Mouse (Mus musculus) neural tube, embryonic 15.5 days (tissue): ENCODE data around the gene Atpaf2. TPM values are rescaled to one million over a fixed set of nuclear protein-coding genes. Genes with fewer than 3 reads are reported as not detected.
A peak's percentile ranks its signal among the peaks of the same experiment; 100 is the strongest.

Source experiments
- ATAC-seq: fragments of 200-750 bp; cut with Nextera tagmentation; 2 replicates; pipeline ENCODE4 v1.8.0; 2017; ENCODE audit warnings: mild to moderate bottlenecking, moderate TSS enrichment, moderate library complexity; ENCODE audit not compliant: low FRiP score
- H3K27ac ChIP-seq: fragments of 300-500 bp; sonication (generic); replicated peaks from 2 replicates; pipeline ENCODE4 v1.5.1; 2015; ENCODE audit warnings: mild to moderate bottlenecking, inconsistent platforms
- H3K27me3 ChIP-seq: fragments of 300-500 bp; sonication (generic); replicated peaks from 2 replicates; pipeline ENCODE4 v1.6.1; 2015; ENCODE audit warnings: inconsistent platforms
- H3K36me3 ChIP-seq: fragments of 300-500 bp; sonication (generic); 2 replicates; pipeline ENCODE4 v1.6.1; 2015; ENCODE audit warnings: inconsistent platforms
- H3K4me1 ChIP-seq: fragments of 300-500 bp; sonication (generic); 2 replicates; pipeline ENCODE4 v1.6.1; 2015; ENCODE audit warnings: inconsistent platforms
- H3K4me2 ChIP-seq: fragments of 300-500 bp; sonication (generic); 2 replicates; pipeline ENCODE4 v1.6.1; 2015; ENCODE audit warnings: inconsistent platforms, mild to moderate bottlenecking, moderate library complexity
- H3K4me3 ChIP-seq: fragments of 300-500 bp; sonication (generic); replicated peaks from 2 replicates; pipeline ENCODE4 v1.5.1; 2015; ENCODE audit warnings: mild to moderate bottlenecking, inconsistent platforms
- H3K9ac ChIP-seq: fragments of 300-500 bp; sonication (generic); replicated peaks from 2 replicates; pipeline ENCODE4 v1.6.1; 2015; ENCODE audit warnings: mild to moderate bottlenecking, inconsistent platforms
- H3K9me3 ChIP-seq: fragments of 300-500 bp; sonication (generic); replicated peaks from 2 replicates; pipeline ENCODE4 v1.6.1; 2016; ENCODE audit warnings: inconsistent platforms
- WGBS: fragments of 180-500 bp; shearing (Covaris S2); methylation state at CpG from one replicate; pipeline ENCODE4 v1.1.7; 2015; ENCODE audit warnings: mixed read lengths; 5-methylcytosine and 5-hydroxymethylcytosine counted together
- polyA plus RNA-seq: library from polyadenylated mRNA; unstranded; fragments of >200 nt; fragmentation: Nextera tagmentation; extraction: Ambion mirVana; gene quantifications from 2 replicates; pipeline ENCODE4 v1.2.1, GENCODE M21; 2015

Atpaf2 gene
- polyA plus RNA-seq, 1 experiment from 2014 or later, result 45.7 TPM

DNA sequence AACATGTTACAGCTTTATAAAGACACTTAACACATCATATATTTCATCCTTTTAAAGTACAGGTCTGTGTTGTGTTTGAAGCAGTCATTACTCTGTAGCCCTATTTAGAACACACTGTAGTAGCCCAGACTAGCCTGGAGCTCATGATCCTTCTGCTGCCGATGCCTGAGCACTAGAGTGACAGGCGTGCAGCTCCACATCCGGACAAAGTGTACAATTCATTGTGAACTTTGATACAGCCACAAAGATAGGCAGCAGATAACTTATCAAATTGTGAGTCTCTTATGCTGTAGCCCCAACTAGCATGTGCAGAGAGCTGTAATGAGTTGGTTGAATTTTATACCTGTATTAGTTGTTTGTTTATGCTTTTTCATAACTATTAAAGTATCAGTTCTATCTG, 9.4 kb upstream of the Atpaf2 start:
- Histone ChIP-seq H3K36me3 (peaks cover 52% of the 10 kb centered on the region), H3K27me3 (no peaks in the 10 kb centered on the region), H3K9me3 (no peaks in the 10 kb centered on the region), H3K9ac (no peak overlapping the region), H3K4me1 (no peaks in the 10 kb centered on the region), H3K4me2 (no peak overlapping the region), H3K27ac (no peak overlapping the region), H3K4me3 (no peak overlapping the region)
- no peak for ATAC-seq
- 96% methylated on average over 3 of the region's 3 CpGs for WGBS

DNA sequence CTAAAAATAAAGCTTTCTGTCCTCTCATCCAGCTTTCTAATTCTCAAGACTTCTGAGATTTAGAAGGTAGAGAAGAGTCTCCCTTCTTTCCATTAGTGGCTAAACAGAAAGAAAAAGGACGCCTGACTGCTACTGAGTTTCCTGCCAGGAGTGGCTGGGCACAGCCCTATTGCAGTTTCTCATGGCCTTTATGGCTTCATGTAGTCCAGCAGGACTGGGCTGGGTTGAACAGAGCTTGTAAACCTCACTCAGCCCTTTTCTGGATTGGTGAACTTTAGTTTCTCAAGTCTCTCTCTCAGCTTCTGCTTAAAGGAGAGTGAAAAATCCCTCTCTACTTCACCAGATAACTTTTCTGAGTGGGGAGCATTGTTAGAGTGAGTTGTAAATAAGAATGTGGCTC, 8.2 kb upstream of the Atpaf2 start:
- no peaks in the 10 kb centered on the region for H3K4me1 ChIP-seq
- no peaks in the 10 kb centered on the region for H3K27me3 ChIP-seq
- no peak overlapping the region for H3K27ac ChIP-seq
- ATAC-seq, result no peak
- no peak overlapping the region for H3K4me3 ChIP-seq
- no peaks in the 10 kb centered on the region for H3K9me3 ChIP-seq
- H3K9ac ChIP-seq, result no peak overlapping the region
- H3K36me3 ChIP-seq, result peaks cover 41% of the 10 kb centered on the region
- WGBS, result 92% methylated on average over 1 of the region's 1 CpGs
- H3K4me2 ChIP-seq, result no peak overlapping the region

DNA sequence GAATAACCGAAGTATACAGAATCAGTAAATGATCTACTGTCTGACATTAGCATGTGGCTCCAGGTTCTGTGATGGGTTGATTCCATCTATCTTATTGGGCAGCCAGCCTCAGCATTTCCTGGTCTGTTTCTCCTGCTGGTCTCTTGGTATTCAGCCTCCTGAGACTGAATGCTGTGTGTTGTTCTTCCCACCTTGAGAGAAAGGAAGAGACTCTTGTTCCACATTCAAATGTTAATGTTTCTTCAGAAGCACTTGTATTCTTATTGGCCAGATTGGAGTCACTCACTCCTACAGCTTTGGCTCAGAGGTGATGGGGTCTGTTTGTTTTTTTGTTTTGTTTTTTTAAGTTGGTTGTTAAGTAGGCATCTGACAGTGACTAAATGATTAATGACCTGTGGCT, 4.7 kb upstream of the Atpaf2 start:
- H3K9me3 ChIP-seq, result no peaks in the 10 kb centered on the region
- H3K9ac ChIP-seq, result no peak overlapping the region
- H3K36me3 ChIP-seq, result peaks cover 25% of the 10 kb centered on the region
- no peak overlapping the region for H3K4me2 ChIP-seq
- no peak overlapping the region for H3K4me3 ChIP-seq
- 47% methylated on average over 1 of the region's 1 CpGs for WGBS
- no peaks in the 10 kb centered on the region for H3K27me3 ChIP-seq
- no peak for ATAC-seq
- peaks cover 17% of the 10 kb centered on the region for H3K4me1 ChIP-seq
- H3K27ac ChIP-seq, result no peak overlapping the region

DNA sequence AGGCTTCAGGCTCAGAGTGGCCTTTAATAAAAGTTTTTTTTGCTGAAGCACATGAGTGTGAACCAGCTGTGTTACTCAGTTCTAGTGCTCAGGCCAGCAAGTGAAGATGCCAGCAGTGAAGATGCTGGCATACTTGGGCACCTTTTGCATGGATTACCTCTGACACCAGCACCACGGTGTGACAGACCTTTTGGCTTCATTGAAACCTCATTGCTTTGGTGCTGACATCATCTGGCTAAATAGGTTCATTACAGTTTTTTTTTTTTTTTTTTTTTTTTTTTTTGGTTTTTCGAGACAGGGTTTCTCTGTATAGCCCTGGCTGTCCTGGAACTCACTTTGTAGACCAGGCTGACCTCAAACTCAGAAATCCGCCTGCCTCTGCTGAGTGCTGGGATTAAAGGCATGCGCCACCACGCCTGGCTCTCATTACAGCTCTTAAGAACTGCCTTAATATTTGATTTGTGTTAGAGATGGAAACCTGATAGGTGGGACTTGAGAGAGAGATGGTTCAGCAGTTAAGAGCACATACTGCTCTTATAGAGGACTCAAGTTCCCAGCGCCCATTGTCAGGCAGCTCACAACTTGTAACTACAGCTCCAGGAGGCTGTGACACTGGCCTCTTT, 3.9 kb upstream of the Atpaf2 start:
- no peak overlapping the region for H3K9ac ChIP-seq
- no peak for ATAC-seq
- H3K4me3 ChIP-seq, result no peak overlapping the region
- WGBS, result 63% methylated on average over 6 of the region's 6 CpGs
- H3K4me1 ChIP-seq, result peaks cover 18% of the 10 kb centered on the region
- no peak overlapping the region for H3K27ac ChIP-seq
- H3K36me3 ChIP-seq, result peaks cover 16% of the 10 kb centered on the region
- no peaks in the 10 kb centered on the region for H3K27me3 ChIP-seq
- no peaks in the 10 kb centered on the region for H3K9me3 ChIP-seq
- H3K4me2 ChIP-seq, result no peak overlapping the region

DNA sequence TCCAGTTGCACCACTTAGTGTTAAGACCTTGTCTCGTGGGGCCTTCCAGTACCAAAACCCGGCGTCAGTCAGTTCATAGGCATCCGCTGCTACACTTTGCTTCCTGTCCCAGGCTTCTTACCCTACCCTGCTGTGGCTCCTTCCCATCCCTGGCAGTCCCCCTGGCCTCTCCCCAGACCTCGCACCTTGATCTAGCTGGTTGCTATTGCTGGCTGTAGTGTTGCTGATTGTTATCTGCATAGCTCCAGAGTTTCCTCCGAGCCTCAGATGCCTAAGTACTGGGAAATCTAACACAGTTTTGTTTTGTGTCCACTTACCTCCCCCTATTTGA, 181 bp upstream of the Atpaf2 start:
- peak overlapping the region; percentile 72 for H3K4me3 ChIP-seq
- no peaks in the 10 kb centered on the region for H3K36me3 ChIP-seq
- no peaks in the 10 kb centered on the region for H3K27me3 ChIP-seq
- WGBS, result 23% methylated on average over 6 of the region's 6 CpGs
- peak overlapping the region; percentile 83 for H3K4me2 ChIP-seq
- ATAC-seq, result no peak
- H3K9ac ChIP-seq, result peak overlapping the region; percentile 79
- H3K4me1 ChIP-seq, result peaks cover 43% of the 10 kb centered on the region
- no peak overlapping the region for H3K27ac ChIP-seq
- H3K9me3 ChIP-seq, result no peaks in the 10 kb centered on the region

GRCm38 (mm10) chr11:60416963-60417716, 1.1 kb downstream of the Atpaf2 start, which contains the start of gene Gid4:
TSS of gene Gid4 (plus strand) at chr11:60417145.
- Histone ChIP-seq H3K4me1 (peaks cover 43% of the 10 kb centered on the region), H3K27ac (peak within 1 kb of the TSS; percentile 84)
- WGBS, result under 1% methylated on average over 57 of the region's 81 CpGs

DNA sequence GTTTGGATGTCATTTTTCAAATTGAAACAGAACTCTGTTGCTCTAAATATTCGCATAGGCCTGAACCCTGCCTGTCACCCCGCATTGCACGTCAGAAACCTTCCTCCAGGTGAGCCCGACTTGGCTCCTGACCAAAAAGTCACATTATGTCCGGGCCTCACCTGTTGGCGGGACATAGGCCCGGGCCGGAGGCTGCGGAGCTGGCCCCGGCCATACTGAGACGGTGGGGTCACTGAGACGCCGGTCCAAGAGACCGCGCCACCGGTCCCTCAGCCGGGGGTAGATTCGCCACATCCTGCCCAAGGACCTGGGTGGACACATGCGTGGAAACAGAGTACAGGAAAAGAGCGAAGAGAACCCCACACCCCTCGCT, 1.7 kb downstream of the Atpaf2 start:
- under 1% methylated on average over 21 of the region's 21 CpGs for WGBS
- peak; percentile 61; the same call in 1 of the 2 replicates for ATAC-seq
- Histone ChIP-seq H3K4me3 (peak overlapping the region; percentile 72), H3K4me1 (peaks cover 44% of the 10 kb centered on the region), H3K9ac (peak overlapping the region; percentile 69), H3K27me3 (no peaks in the 10 kb centered on the region), H3K9me3 (no peaks in the 10 kb centered on the region), H3K4me2 (peak overlapping the region; percentile 71), H3K27ac (peak overlapping the region; percentile 77), H3K36me3 (no peaks in the 10 kb centered on the region)

More at GRCm38 (mm10) chr11:60416963-60417716, 1.1 kb downstream of the Atpaf2 start, which contains the start of gene Gid4:
- ATAC-seq, result peak; percentile 98
- Histone ChIP-seq H3K27me3 (no peaks in the 10 kb centered on the region), H3K9ac (peak within 1 kb of the TSS; percentile 79), H3K4me2 (peak within 1 kb of the TSS; percentile 83), H3K9me3 (no peaks in the 10 kb centered on the region), H3K4me3 (peak within 1 kb of the TSS; percentile 72), H3K36me3 (no peaks in the 10 kb centered on the region)

GRCm38 (mm10) chr11:60412921-60413320, 5.3 kb downstream of the Atpaf2 start:
- peaks cover 27% of the 10 kb centered on the region for H3K4me1 ChIP-seq
- no peak for ATAC-seq
- WGBS, result 86% methylated on average over 2 of the region's 2 CpGs

DNA sequence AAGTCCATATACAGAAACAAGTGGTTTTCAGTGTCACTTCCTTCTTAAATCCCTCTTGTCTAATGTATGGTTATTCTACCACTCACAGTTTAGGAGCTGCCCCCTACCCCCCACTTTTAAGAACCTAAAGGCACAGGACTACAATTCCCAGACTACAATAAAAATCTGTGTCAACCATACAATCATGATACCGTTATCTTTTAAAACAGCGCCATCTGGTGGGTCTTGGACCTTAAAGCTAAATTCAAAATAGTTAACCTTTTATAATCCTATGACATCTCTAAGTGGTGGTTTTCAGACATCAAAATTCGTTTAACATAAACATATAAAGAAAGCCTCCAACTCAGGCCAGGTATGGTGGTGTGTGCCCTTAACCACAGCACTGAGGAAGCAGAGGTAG, 6.1 kb downstream of the Atpaf2 start:
- no peak for ATAC-seq
- no peak overlapping the region for H3K4me3 ChIP-seq
- no peaks in the 10 kb centered on the region for H3K27me3 ChIP-seq
- no peak overlapping the region for H3K9ac ChIP-seq
- 8% methylated on average over 3 of the region's 3 CpGs for WGBS
- no peak overlapping the region for H3K4me2 ChIP-seq
- H3K36me3 ChIP-seq, result peaks cover 18% of the 10 kb centered on the region
- no peak overlapping the region for H3K27ac ChIP-seq
- no peaks in the 10 kb centered on the region for H3K9me3 ChIP-seq
- H3K4me1 ChIP-seq, result peaks cover 27% of the 10 kb centered on the region

More at GRCm38 (mm10) chr11:60412921-60413320, 5.3 kb downstream of the Atpaf2 start:
- Histone ChIP-seq H3K4me2 (no peak overlapping the region), H3K9ac (no peak overlapping the region), H3K27me3 (no peaks in the 10 kb centered on the region), H3K4me3 (no peak overlapping the region), H3K9me3 (no peaks in the 10 kb centered on the region), H3K36me3 (peaks cover 10% of the 10 kb centered on the region), H3K27ac (no peak overlapping the region)

GRCm38 (mm10) chr11:60406606-60407005, 11.7 kb downstream of the Atpaf2 start:
- Histone ChIP-seq H3K36me3 (peaks cover 64% of the 10 kb centered on the region), H3K4me3 (no peak overlapping the region), H3K4me1 (no peaks in the 10 kb centered on the region), H3K27ac (no peak overlapping the region), H3K9ac (no peak overlapping the region), H3K9me3 (no peaks in the 10 kb centered on the region), H3K27me3 (no peaks in the 10 kb centered on the region), H3K4me2 (no peak overlapping the region)
- WGBS, result 100% methylated on average over 1 of the region's 1 CpGs
- ATAC-seq, result no peak

DNA sequence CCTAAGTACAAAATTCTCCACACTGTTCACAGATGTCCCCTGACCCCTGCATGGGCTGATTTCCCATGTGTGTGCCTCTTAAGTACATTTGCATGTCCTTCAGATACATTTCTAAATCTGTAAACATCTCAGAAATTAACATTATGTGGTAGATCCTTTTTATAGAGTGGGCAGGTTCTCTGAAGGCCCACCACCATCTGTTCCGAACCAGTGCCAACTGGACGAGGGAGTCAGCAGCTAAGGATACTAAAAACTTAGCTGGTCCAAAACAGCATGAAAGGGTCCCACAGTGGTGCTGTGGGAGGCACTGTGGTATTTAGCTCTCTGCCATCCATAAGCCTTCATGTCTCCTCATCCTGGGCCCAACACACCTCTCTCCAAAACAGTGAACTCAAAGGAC, 21.1 kb downstream of the Atpaf2 start:
- Histone ChIP-seq H3K4me2 (no peak overlapping the region), H3K4me1 (no peaks in the 10 kb centered on the region), H3K9ac (no peak overlapping the region), H3K4me3 (no peak overlapping the region), H3K27ac (no peak overlapping the region), H3K36me3 (peaks cover 22% of the 10 kb centered on the region), H3K27me3 (no peaks in the 10 kb centered on the region), H3K9me3 (no peaks in the 10 kb centered on the region)
- 90% methylated on average over 2 of the region's 2 CpGs for WGBS
- no peak for ATAC-seq

DNA sequence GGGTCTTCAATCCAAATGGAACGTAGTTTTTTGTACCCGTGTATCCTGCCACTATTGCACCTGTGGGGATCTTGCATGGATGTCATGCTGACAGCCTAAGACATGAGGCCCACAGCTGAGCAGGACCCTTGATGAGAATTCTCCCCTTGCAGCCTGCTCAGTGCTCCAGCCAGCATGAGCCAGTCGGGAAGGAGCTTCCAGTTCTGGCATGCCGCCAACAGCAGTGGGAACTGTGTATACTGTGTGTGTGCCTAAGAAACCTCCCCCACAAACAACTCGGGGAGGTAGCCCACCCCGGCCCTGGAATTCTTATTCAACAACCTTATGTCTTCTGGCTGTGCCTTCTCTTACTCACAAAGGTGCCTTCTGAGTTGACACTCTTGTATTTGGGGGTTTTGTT, 21.7 kb downstream of the Atpaf2 start:
- ATAC-seq, result no peak
- Histone ChIP-seq H3K4me2 (no peak overlapping the region), H3K9me3 (no peaks in the 10 kb centered on the region), H3K4me1 (no peaks in the 10 kb centered on the region), H3K27me3 (no peaks in the 10 kb centered on the region), H3K27ac (no peak overlapping the region), H3K4me3 (no peak overlapping the region), H3K9ac (no peak overlapping the region), H3K36me3 (peaks cover 16% of the 10 kb centered on the region)
- WGBS, result 57% methylated on average over 6 of the region's 6 CpGs
